12 mouse cellular contexts compared by ENCODE assay signal in genomic region chr6:87494339-87494738, GRCm38 (mm10). TPM values are rescaled to one million over a fixed set of nuclear protein-coding genes. Genes with fewer than 3 reads are reported as not detected.
DNase-seq lines count a peak whose midpoint lies in the region; ATAC-seq and TF ChIP-seq lines count a peak whose summit lies in the region.
"Had no signal": no experiment of that assay in that cellular context is flagged by ENCODE, and none has a peak within 500 bp of the region (broad histone marks: within the 10 kb centered on the region; RNA-seq: fewer than 3 reads in every experiment).

No protein-coding gene starts in this region.

- no peak for ATAC-seq in forebrain, embryonic 11.5 days (replicated peaks; ENCODE audit: low FRiP score)
- ATAC-seq in forebrain, embryonic 15.5 days (replicated peaks) = no peak
- ATAC-seq in kidney, embryonic 16.5 days (ENCODE audit: low FRiP score, low TSS enrichment) = no peak
- no peak for ATAC-seq in forebrain, postnatal 0 days

- DNase-seq in forebrain, embryonic 11.5 days (ENCODE audit: low spot score) = peak; percentile 39
- peak; percentile 48 for DNase-seq in CH12.LX (ENCODE audit: extremely low read depth)
- DNase-seq in lung, postnatal 10 days = peak; percentile 48
- no peak for DNase-seq in gastrocnemius, postnatal 36 days
- DNase-seq in adrenal gland, adult 18-20 months (ENCODE audit: low spot score in 2 of 2) = no peak
- DNase-seq in forebrain, postnatal 0 days = no peak
- DNase-seq: cerebellum, postnatal 14 days; right cerebral cortex, postnatal 25 days had no signal

- WGBS in forebrain, embryonic 11.5 days = 85% methylated on average over 9 of the region's 9 CpGs
- WGBS in forebrain, embryonic 15.5 days = 83% methylated on average over 9 of the region's 9 CpGs
- WGBS in kidney, embryonic 16.5 days = 68% methylated on average over 9 of the region's 9 CpGs
- 77% methylated on average over 9 of the region's 9 CpGs for WGBS in forebrain, postnatal 0 days

- no peaks in the 10 kb centered on the region for H3K4me1 ChIP-seq in forebrain, embryonic 11.5 days (replicated peaks; ENCODE audit: control insufficient read depth, insufficient read depth, low read length)
- H3K4me1 ChIP-seq in forebrain, embryonic 15.5 days = no peaks in the 10 kb centered on the region
- peaks cover 7 to 46% of the 10 kb centered on the region in 2 experiments; a peak in 3 of 4 replicates for H3K4me1 ChIP-seq in CH12.LX (ENCODE audit: control insufficient read depth in 1 of 2, insufficient read depth in 2 of 2)
- H3K4me1 ChIP-seq in kidney, embryonic 16.5 days (ENCODE audit: insufficient read depth, low read length) = no peaks in the 10 kb centered on the region
- no peaks in the 10 kb centered on the region for H3K4me1 ChIP-seq in forebrain, postnatal 0 days (ENCODE audit: insufficient read depth)
- H3K4me1 ChIP-seq: midbrain, embryonic 12.5 days had no signal

- no peaks in the 10 kb centered on the region for H3K9me3 ChIP-seq in forebrain, embryonic 11.5 days (ENCODE audit: control insufficient read depth, low read length)
- H3K9me3 ChIP-seq in forebrain, embryonic 15.5 days = no peaks in the 10 kb centered on the region
- no peaks in the 10 kb centered on the region for H3K9me3 ChIP-seq in CH12.LX (replicated peaks; ENCODE audit: low read length)
- no peaks in the 10 kb centered on the region for H3K9me3 ChIP-seq in kidney, embryonic 16.5 days (ENCODE audit: low read length)
- H3K9me3 ChIP-seq in forebrain, postnatal 0 days (ENCODE audit: low read length) = no peaks in the 10 kb centered on the region
- H3K9me3 ChIP-seq: midbrain, embryonic 12.5 days had no signal

- no peak overlapping the region for H3K27ac ChIP-seq in forebrain, embryonic 11.5 days (ENCODE audit: low read depth, low read length)
- no peak overlapping the region for H3K27ac ChIP-seq in forebrain, embryonic 15.5 days (replicated peaks)
- no peak overlapping the region for H3K27ac ChIP-seq in CH12.LX (ENCODE audit: insufficient read depth, low read depth)
- no peak overlapping the region for H3K27ac ChIP-seq in kidney, embryonic 16.5 days (ENCODE audit: low read length)
- H3K27ac ChIP-seq in forebrain, postnatal 0 days (ENCODE audit: low read depth, low read length) = no peak overlapping the region
- H3K27ac ChIP-seq: layer of hippocampus, adult 2 months; midbrain, embryonic 12.5 days had no signal

- no peaks in the 10 kb centered on the region for H3K36me3 ChIP-seq in forebrain, embryonic 11.5 days (ENCODE audit: control insufficient read depth, insufficient read depth, low read length)
- H3K36me3 ChIP-seq in forebrain, embryonic 15.5 days = no peaks in the 10 kb centered on the region
- H3K36me3 ChIP-seq in CH12.LX (replicated peaks in 1 of 2; ENCODE audit: control insufficient read depth in 1 of 2, insufficient read depth in 1 of 2, low read length in 1 of 2) = peaks cover 20 to 67% of the 10 kb centered on the region in 2 experiments
- H3K36me3 ChIP-seq in kidney, embryonic 16.5 days (ENCODE audit: insufficient read depth, low read length) = no peaks in the 10 kb centered on the region
- no peaks in the 10 kb centered on the region for H3K36me3 ChIP-seq in forebrain, postnatal 0 days (ENCODE audit: insufficient read depth)
- H3K36me3 ChIP-seq: midbrain, embryonic 12.5 days had no signal

- TF ChIP-seq EP300 in CH12.LX (IDR thresholded peaks at IDR 0.05; ENCODE audit: low read length) = no peak

- intact Hi-C loops in gastrocnemius, postnatal 36 days (cut with DNase I) = no loop called here

- in situ Hi-C loops in CH12.LX (cut with MboI; ENCODE audit: low pct_ligation_motif_present, low pct_unique_long_range_greater_than_20kb, low sequenced_read_pairs) = no loop called here

- no peaks in the 10 kb centered on the region for H3K27me3 ChIP-seq in forebrain, embryonic 11.5 days (ENCODE audit: control insufficient read depth, insufficient read depth, low read length)
- no peaks in the 10 kb centered on the region for H3K27me3 ChIP-seq in forebrain, embryonic 15.5 days
- no peaks in the 10 kb centered on the region for H3K27me3 ChIP-seq in CH12.LX (replicated peaks)
- H3K27me3 ChIP-seq in kidney, embryonic 16.5 days (ENCODE audit: insufficient read depth, low read length) = no peaks in the 10 kb centered on the region
- no peaks in the 10 kb centered on the region for H3K27me3 ChIP-seq in forebrain, postnatal 0 days (ENCODE audit: insufficient read depth, low read length)

- H3K9ac ChIP-seq in forebrain, embryonic 11.5 days (ENCODE audit: low read length) = no peak overlapping the region
- H3K9ac ChIP-seq in forebrain, embryonic 15.5 days (replicated peaks) = no peak overlapping the region
- H3K9ac ChIP-seq in CH12.LX (ENCODE audit: insufficient read depth, low read depth) = no peak overlapping the region
- H3K9ac ChIP-seq in kidney, embryonic 16.5 days (replicated peaks; ENCODE audit: low read length) = no peak overlapping the region
- H3K9ac ChIP-seq in forebrain, postnatal 0 days = no peak overlapping the region
- H3K9ac ChIP-seq: midbrain, embryonic 12.5 days had no signal

- TF ChIP-seq POLR2A in CH12.LX (IDR thresholded peaks at IDR 0.05; ENCODE audit: low read depth, low read length) = peak; percentile 29; the same call in 1 of the 2 replicates

- no peak for TF ChIP-seq CTCF in CH12.LX (conservative IDR thresholded peaks at IDR 0.05 in 1 of 2, IDR thresholded peaks at IDR 0.05 in 1 of 2; ENCODE audit: low read depth in 2 of 2, low read length in 2 of 2)
- TF ChIP-seq CTCF in forebrain, postnatal 0 days (IDR thresholded peaks at IDR 0.05; ENCODE audit: low read depth) = no peak

- H3K4me3 ChIP-seq in forebrain, embryonic 11.5 days (ENCODE audit: low read depth, low read length) = no peak overlapping the region
- H3K4me3 ChIP-seq in forebrain, embryonic 15.5 days = no peak overlapping the region
- H3K4me3 ChIP-seq in CH12.LX (replicated peaks in 1 of 3; ENCODE audit: low read depth in 2 of 3, low read length in 2 of 3, poor library complexity in 1 of 3) = peak overlapping the region in 2 of 3 experiments; percentile 65 to 69
- H3K4me3 ChIP-seq in kidney, embryonic 16.5 days (ENCODE audit: low read length) = peak overlapping the region; percentile 36
- no peak overlapping the region for H3K4me3 ChIP-seq in forebrain, postnatal 0 days (ENCODE audit: low read depth, low read length)
- H3K4me3 ChIP-seq: layer of hippocampus, adult 2 months; midbrain, embryonic 12.5 days had no signal

- H3K79me2 ChIP-seq in CH12.LX (replicated peaks; ENCODE audit: control insufficient read depth, extremely low read depth, insufficient read depth, poor library complexity, severe bottlenecking) = no peaks in the 10 kb centered on the region

- TF ChIP-seq RAD21 in CH12.LX (IDR thresholded peaks at IDR 0.05; ENCODE audit: low read depth, low read length) = no peak

- dilution Hi-C loops in CH12.LX (cut with MboI; ENCODE audit: extremely low pct_ligation_motif_present, extremely low pct_unique_long_range_greater_than_20kb, low sequenced_read_pairs) = no loop called here

- no peak overlapping the region for H3K4me2 ChIP-seq in forebrain, embryonic 11.5 days (ENCODE audit: low read depth, low read length, severe bottlenecking)
- H3K4me2 ChIP-seq in forebrain, embryonic 15.5 days (replicated peaks) = no peak overlapping the region
- H3K4me2 ChIP-seq in CH12.LX (ENCODE audit: insufficient read depth, low read depth, poor library complexity, severe bottlenecking) = peak overlapping the region; percentile 10; the same call in 1 of the 2 replicates
- H3K4me2 ChIP-seq in kidney, embryonic 16.5 days (replicated peaks; ENCODE audit: low read depth, low read length) = peak overlapping the region; percentile 35
- no peak overlapping the region for H3K4me2 ChIP-seq in forebrain, postnatal 0 days (ENCODE audit: low read depth)
- H3K4me2 ChIP-seq: midbrain, embryonic 12.5 days had no signal

TF ChIP-seq in CH12.LX, 34 proteins besides CTCF, POLR2A, EP300 and RAD21:
- TF ChIP-seq NELFE (IDR thresholded peaks at IDR 0.05; ENCODE audit: low read depth, low read length) (no peak), NRF1 (IDR thresholded peaks at IDR 0.05; ENCODE audit: low read depth, low read length) (no peak), MAZ (IDR thresholded peaks at IDR 0.05; ENCODE audit: low read depth, low read length) (no peak), HCFC1 (IDR thresholded peaks at IDR 0.05; ENCODE audit: low read depth, low read length) (peak; percentile 75), POLR2AphosphoS2 (IDR thresholded peaks at IDR 0.05; ENCODE audit: low read depth, low read length) (no peak), TCF12 (IDR thresholded peaks at IDR 0.05; ENCODE audit: low read depth, low read length) (peak; percentile 29; the same call in 1 of the 2 replicates), CHD2 (IDR thresholded peaks at IDR 0.05; ENCODE audit: low read length) (no peak), CHD1 (IDR thresholded peaks at IDR 0.05; ENCODE audit: low read depth, low read length) (no peak), SMC3 (IDR thresholded peaks at IDR 0.05; ENCODE audit: low read depth, low read length) (no peak), MAFK (IDR thresholded peaks at IDR 0.05; ENCODE audit: insufficient replicate concordance, low read length) (no peak), TBP (conservative IDR thresholded peaks at IDR 0.05; ENCODE audit: low read depth, low read length) (peak; percentile 54; the same call in 1 of the 2 replicates), UBTF (IDR thresholded peaks at IDR 0.05; ENCODE audit: low read depth, low read length) (no peak), ELF1 (IDR thresholded peaks at IDR 0.05; ENCODE audit: low read depth, low read length) (peak; percentile 54; the same call in 1 of the 2 replicates), MEF2A (IDR thresholded peaks at IDR 0.05; ENCODE audit: borderline replicate concordance, low read depth, low read length) (no peak), ZMIZ1 (IDR thresholded peaks at IDR 0.05; ENCODE audit: low read depth, low read length) (no peak)

RNA-seq across cellular contexts. Expression of gene Arhgap25, which starts 38.7 kb away (rescaled TPM):
- 2.0 and 2.7 TPM in 2 replicates for polyA plus RNA-seq in forebrain, embryonic 11.5 days (2014; fragmentation: Nextera tagmentation; extraction: Ambion mirVana)
- 1.5 and 1.8 TPM in 2 replicates for polyA plus RNA-seq in forebrain, embryonic 15.5 days (2015; fragmentation: Nextera tagmentation; extraction: Ambion mirVana)
- total RNA-seq in CH12.LX (2012; rRNA removed) (9.3 and 11.7 TPM in 2 replicates), CH12.LX (2014; rRNA removed) (11.2 and 12.5 TPM in 2 replicates)
- polyA plus RNA-seq in CH12.LX (2012; ENCODE audit: insufficient read length, low read depth) = 16.5 TPM in 2 replicates
- 5.4 and 6.3 TPM in 2 replicates for polyA plus RNA-seq in kidney, embryonic 16.5 days (2015; fragmentation: Nextera tagmentation; extraction: Ambion mirVana)
- total RNA-seq in gastrocnemius, postnatal 36 days (2021) = 1 to 10 TPM; 1.1 to 1.3 TPM
- total RNA-seq in adrenal gland, adult 18-20 months (2021) = 1 to 10 TPM; 2.9 to 5.0 TPM
- total RNA-seq in forebrain, postnatal 0 days (2014; rRNA removed) = 2.7 and 3.3 TPM in 2 replicates
- polyA plus RNA-seq in forebrain, postnatal 0 days (2015; fragmentation: Nextera tagmentation; extraction: Ambion mirVana) = 1.6 and 2.2 TPM in 2 replicates

Comparison
In these comparisons a context has a peak if more than half of its experiments do, and no peak if none do; other contexts are left out.
1. DNase-seq: peak in forebrain, embryonic 11.5 days (single experiment), CH12.LX (single experiment) and lung, postnatal 10 days (single experiment); none in gastrocnemius, postnatal 36 days (0 of 2), adrenal gland, adult 18-20 months (0 of 2) and forebrain, postnatal 0 days (single experiment).
2. H3K4me2 ChIP-seq: peak in CH12.LX (single experiment) and kidney, embryonic 16.5 days (single experiment); none in forebrain, embryonic 11.5 days (single experiment), forebrain, embryonic 15.5 days (single experiment) and forebrain, postnatal 0 days (single experiment).
3. H3K4me3 ChIP-seq: peak in CH12.LX (2 of 3) and kidney, embryonic 16.5 days (single experiment); none in forebrain, embryonic 11.5 days (single experiment), forebrain, embryonic 15.5 days (single experiment) and forebrain, postnatal 0 days (single experiment).